Mouse (Mus musculus) E14TG2a.4 (cell line): ENCODE measurements around the gene Hyal1.

Source experiments
- H3K27me3 ChIP-seq: 2 replicates; pipeline ENCODE4 v1.6.1; 2014; ENCODE audit warnings: low read length, control low read depth; ENCODE audit not compliant: insufficient read depth
- H3K36me3 ChIP-seq: 2 replicates; pipeline ENCODE4 v1.6.1; 2014; ENCODE audit warnings: low read length, control low read depth; ENCODE audit not compliant: insufficient read depth
- H3K4me1 ChIP-seq: replicated peaks from 2 replicates; pipeline ENCODE4 v1.6.1; 2014; ENCODE audit warnings: low read depth, low read length, control low read depth
- H3K4me3 ChIP-seq: replicated peaks from 2 replicates; pipeline ENCODE4 v1.5.1; 2014; ENCODE audit warnings: mild to moderate bottlenecking, low read length
- H3K9me3 ChIP-seq: 2 replicates; pipeline ENCODE4 v1.6.1; 2014; ENCODE audit warnings: low read length, control low read depth
- CTCF ChIP-seq: conservative IDR thresholded peaks from 2 replicates; pipeline ENCODE4 v1.5.1; 2014; ENCODE audit warnings: low read length
- NANOG ChIP-seq: IDR thresholded peaks from 2 replicates; pipeline ENCODE4 v1.6.1; 2014; ENCODE audit warnings: borderline replicate concordance, low read length, mixed read lengths
- POU5F1 ChIP-seq: IDR thresholded peaks from 2 replicates; pipeline ENCODE4 v1.6.1; 2014; ENCODE audit warnings: low read length, borderline replicate concordance

Gene Hyal1

GRCm38 (mm10) chr9:107624951-107625350, 48.2 kb downstream of the Hyal1 start:
- no peak for TF ChIP-seq POU5F1
- TF ChIP-seq CTCF, result no peak
- TF ChIP-seq NANOG, result no peak
- H3K4me1 ChIP-seq, result peaks cover 77% of the 10 kb centered on the region
- peaks cover 26% of the 10 kb centered on the region for H3K36me3 ChIP-seq
- H3K4me3 ChIP-seq, result peak overlapping the region; percentile 62
- no peaks in the 10 kb centered on the region for H3K27me3 ChIP-seq
- no peaks in the 10 kb centered on the region for H3K9me3 ChIP-seq

- Histone ChIP-seq H3K9me3 (no peaks in the 10 kb centered on the region), H3K4me3 (peak overlapping the region; percentile 62), H3K27me3 (no peaks in the 10 kb centered on the region), H3K36me3 (peaks cover 20% of the 10 kb centered on the region), H3K4me1 (peaks cover 82% of the 10 kb centered on the region)
- TF ChIP-seq NANOG (no peak), CTCF (no peak), POU5F1 (no peak)
Observed at GRCm38 (mm10) chr9:107625351-107626128, 48.8 kb downstream of the Hyal1 start.

GRCm38 (mm10) chr9:107626158-107626843, 49.6 kb downstream of the Hyal1 start:
- Histone ChIP-seq H3K27me3 (peaks cover under 1% of the 10 kb centered on the region; the same call in 1 of the 2 replicates), H3K36me3 (peaks cover 20% of the 10 kb centered on the region), H3K4me3 (peak overlapping the region; percentile 62), H3K9me3 (no peaks in the 10 kb centered on the region), H3K4me1 (peaks cover 85% of the 10 kb centered on the region)
- TF ChIP-seq POU5F1 (no peak), NANOG (no peak), CTCF (no peak)

- H3K27me3 ChIP-seq, result peaks cover 6% of the 10 kb centered on the region
- H3K4me1 ChIP-seq, result peaks cover 89% of the 10 kb centered on the region
- no peak for TF ChIP-seq POU5F1
- TF ChIP-seq CTCF, result peak; percentile 83
- H3K9me3 ChIP-seq, result no peaks in the 10 kb centered on the region
- peak overlapping the region; percentile 68 for H3K4me3 ChIP-seq
- H3K36me3 ChIP-seq, result peaks cover 23% of the 10 kb centered on the region
Observed at GRCm38 (mm10) chr9:107626844-107627277, 50.1 kb downstream of the Hyal1 start.

GRCm38 (mm10) chr9:107627387-107628255, 50.9 kb downstream of the Hyal1 start:
- TF ChIP-seq CTCF (no peak), NANOG (no peak), POU5F1 (no peak)
- H3K27me3 ChIP-seq, result peaks cover 13% of the 10 kb centered on the region
- H3K9me3 ChIP-seq, result no peaks in the 10 kb centered on the region
- peaks cover 92% of the 10 kb centered on the region for H3K4me1 ChIP-seq
- H3K36me3 ChIP-seq, result peaks cover 25% of the 10 kb centered on the region
- peak overlapping the region; percentile 68 for H3K4me3 ChIP-seq

- H3K4me3 ChIP-seq, result peak overlapping the region; percentile 68
- TF ChIP-seq CTCF, result no peak
- TF ChIP-seq NANOG, result no peak
- TF ChIP-seq POU5F1, result no peak
- peaks cover 95% of the 10 kb centered on the region for H3K4me1 ChIP-seq
- peaks cover 21% of the 10 kb centered on the region for H3K36me3 ChIP-seq
- peaks cover 19% of the 10 kb centered on the region for H3K27me3 ChIP-seq
- H3K9me3 ChIP-seq, result no peaks in the 10 kb centered on the region
Observed at GRCm38 (mm10) chr9:107628721-107629410, 52.1 kb downstream of the Hyal1 start.

GRCm38 (mm10) chr9:107629411-107629730, 52.6 kb downstream of the Hyal1 start:
- Histone ChIP-seq H3K9me3 (no peaks in the 10 kb centered on the region), H3K27me3 (peaks cover 22% of the 10 kb centered on the region), H3K36me3 (peaks cover 19% of the 10 kb centered on the region), H3K4me3 (peak overlapping the region; percentile 68), H3K4me1 (peaks cover 95% of the 10 kb centered on the region)
- TF ChIP-seq CTCF (no peak), POU5F1 (no peak), NANOG (no peak)

- H3K27me3 ChIP-seq, result peaks cover 24% of the 10 kb centered on the region
- H3K9me3 ChIP-seq, result no peaks in the 10 kb centered on the region
- TF ChIP-seq NANOG (no peak), CTCF (no peak), POU5F1 (no peak)
- H3K4me1 ChIP-seq, result peaks cover 93% of the 10 kb centered on the region
- peak overlapping the region; percentile 68 for H3K4me3 ChIP-seq
- peaks cover 19% of the 10 kb centered on the region for H3K36me3 ChIP-seq
Observed at GRCm38 (mm10) chr9:107629901-107630425, 53.2 kb downstream of the Hyal1 start.
